Mouse (Mus musculus) bone marrow, adult 2 months (tissue): ENCODE data around the gene Phxr2. TPM values are rescaled to one million over a fixed set of nuclear protein-coding genes. Genes with fewer than 3 reads are reported as not detected.
A peak's percentile ranks its signal among the peaks of the same experiment; 100 is the strongest.

Experiments used
- H3K27ac ChIP-seq: fragments of 200-500 bp; 2 replicates; pipeline ENCODE4 v1.5.1; 2012; ENCODE audit warnings: low read depth, mild to moderate bottlenecking, control low read depth, inconsistent platforms, low read length; ENCODE audit not compliant: control insufficient read depth, poor library complexity, insufficient read depth
- H3K4me1 ChIP-seq: fragments of 200-500 bp; 2 replicates; pipeline ENCODE4 v1.6.1; 2011; ENCODE audit warnings: low read length; ENCODE audit not compliant: control insufficient read depth, insufficient read depth
- H3K4me3 ChIP-seq: fragments of 200-500 bp; replicated peaks from 2 replicates; pipeline ENCODE3; 2011; ENCODE audit warnings: mild to moderate bottlenecking, low read depth, low read length, control low read depth; ENCODE audit not compliant: control insufficient read depth
- CTCF ChIP-seq: fragments of 200-500 bp; IDR thresholded peaks from 2 replicates; pipeline ENCODE4 v1.5.1; 2011; ENCODE audit warnings: low read length, control low read depth; ENCODE audit not compliant: control insufficient read depth, insufficient read depth
- POLR2A ChIP-seq: fragments of 200-500 bp; IDR thresholded peaks from 2 replicates; pipeline ENCODE4 v1.6.1; 2011; ENCODE audit warnings: low read depth, mild to moderate bottlenecking, control low read depth, low read length, borderline replicate concordance; ENCODE audit not compliant: control insufficient read depth
- WGBS: fragments of 180-500 bp; shearing (Covaris S2); methylation state at CpG from one replicate; pipeline ENCODE4 v1.1.7; 2018; 5-methylcytosine and 5-hydroxymethylcytosine counted together
- polyA plus RNA-seq: library from polyadenylated mRNA; stranded (reverse); fragments of >200 nt; gene quantifications from 2 replicates; pipeline ENCODE4 v1.2.4, GENCODE M21; 2011; ENCODE audit warnings: low replicate concordance; ENCODE audit not compliant: missing spikeins, insufficient read depth, insufficient read length

Phxr2 gene
- polyA plus RNA-seq, 1 experiment: not detected

DNA sequence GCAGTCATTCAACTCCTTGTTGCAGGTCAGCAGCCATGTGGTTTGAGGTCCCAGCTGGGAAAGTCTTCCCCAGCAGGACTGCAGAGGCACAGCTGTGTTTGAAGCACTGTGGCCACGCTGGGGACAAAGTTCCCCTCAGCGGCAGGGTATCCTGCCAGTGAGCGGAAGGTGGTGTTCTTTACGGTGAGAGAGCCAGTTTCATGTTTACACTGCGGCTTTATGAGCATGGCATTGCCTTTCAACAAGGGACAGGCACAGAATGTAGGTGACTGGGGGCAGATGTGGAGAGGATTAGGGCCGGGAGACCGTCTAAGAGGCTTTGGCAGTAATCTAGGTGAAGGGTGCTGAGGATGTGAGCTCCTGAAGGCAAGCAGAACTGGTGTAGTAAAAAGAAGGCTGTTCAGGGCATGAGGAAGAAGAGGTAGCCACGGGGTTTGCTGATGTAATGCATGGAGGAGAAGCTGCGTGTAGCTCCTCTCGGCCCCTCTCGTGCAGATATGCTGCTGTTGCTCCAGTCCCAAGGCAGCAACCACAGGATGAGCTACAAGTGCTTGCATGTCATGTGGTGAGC is 1.7 kb upstream of the Phxr2 start:
- Histone ChIP-seq H3K4me1 (peaks cover 21% of the 10 kb centered on the region), H3K27ac (peak overlapping the region; percentile 94), H3K4me3 (peak overlapping the region; percentile 61)
- 9% methylated on average over 11 of the region's 11 CpGs for WGBS
- TF ChIP-seq CTCF (peak; percentile 10; the same call in 1 of the 2 replicates), POLR2A (0 out of 2 replicates have a peak, but pooled peaks have one; percentile 16)

DNA sequence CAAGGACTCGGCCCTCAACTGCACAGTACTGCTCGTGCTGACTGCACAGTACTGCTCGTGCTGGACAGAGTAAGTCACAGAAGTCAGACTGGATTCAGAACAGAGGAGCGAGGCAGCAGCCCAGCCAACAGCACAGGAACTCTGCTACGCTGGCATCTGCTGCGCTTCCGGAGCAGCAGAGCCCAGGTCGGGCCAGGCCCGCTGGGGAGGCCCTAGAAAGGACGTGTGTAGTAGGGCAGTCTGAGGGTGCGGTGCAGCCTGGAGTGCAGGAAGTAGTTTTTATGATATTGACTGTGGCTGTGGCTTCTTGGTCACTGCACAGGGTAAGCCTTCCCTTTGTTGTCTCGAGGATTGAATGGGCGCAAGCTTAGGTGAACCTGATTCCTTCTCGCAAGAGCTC is 829 bp upstream of the Phxr2 start:
- 17% methylated on average over 14 of the region's 14 CpGs for WGBS
- H3K4me1 ChIP-seq: peaks cover 18% of the 10 kb centered on the region
- no peak overlapping the region for H3K4me3 ChIP-seq
- TF ChIP-seq CTCF (no peak), POLR2A (0 out of 2 replicates have a peak, but pooled peaks have one; percentile 16)
- peak overlapping the region; percentile 61 for H3K27ac ChIP-seq

DNA sequence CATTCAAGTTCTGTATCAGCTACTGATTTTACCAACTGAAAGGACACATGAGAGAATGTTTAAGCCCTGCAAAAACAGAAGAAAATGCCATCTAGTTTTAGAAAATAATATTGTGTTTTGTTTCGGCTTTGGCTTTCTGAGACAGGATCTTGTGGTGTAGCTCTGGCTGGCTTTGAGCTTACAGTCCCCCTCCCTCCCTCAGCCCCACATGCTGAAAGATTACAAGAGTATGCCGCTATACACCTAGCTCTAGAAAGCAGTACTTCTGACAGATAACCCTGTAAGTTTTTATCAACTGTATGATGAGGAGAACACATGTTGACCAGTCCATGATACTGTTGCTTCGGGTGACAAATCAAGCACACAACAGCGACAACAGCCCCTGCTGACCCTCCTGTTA is 6.7 kb downstream of the Phxr2 start:
- TF ChIP-seq POLR2A (no peak), CTCF (no peak)
- 61% methylated on average over 4 of the region's 4 CpGs for WGBS

DNA sequence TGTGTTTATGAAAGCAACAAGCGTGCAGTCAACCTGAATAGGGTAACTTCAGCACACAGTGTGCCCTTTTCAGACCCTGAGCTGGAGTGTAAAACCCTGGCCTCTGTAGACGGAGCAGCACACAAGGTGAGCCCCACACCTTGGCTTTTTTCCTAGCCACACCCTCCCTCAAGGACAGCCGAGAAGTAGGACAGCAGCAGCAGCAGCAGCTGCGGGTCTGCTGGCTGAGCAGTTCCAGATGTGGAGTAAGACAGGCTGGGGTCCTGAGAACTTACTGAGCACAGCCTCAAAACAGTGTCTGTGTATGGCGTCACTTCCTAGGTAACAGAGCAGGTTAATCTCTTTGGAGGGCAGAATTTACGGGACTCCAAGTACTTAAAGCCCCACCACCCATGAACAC is 7.4 kb downstream of the Phxr2 start:
- H3K27ac ChIP-seq: no peak overlapping the region
- H3K4me3 ChIP-seq: no peak overlapping the region
- no peaks in the 10 kb centered on the region for H3K4me1 ChIP-seq
- WGBS: 78% methylated on average over 6 of the region's 6 CpGs
- no peak for TF ChIP-seq CTCF
- TF ChIP-seq POLR2A: no peak

More for the DNA sequence above, 6.7 kb downstream of the Phxr2 start:
- Histone ChIP-seq H3K27ac (no peak overlapping the region), H3K4me1 (no peaks in the 10 kb centered on the region), H3K4me3 (no peak overlapping the region)

DNA sequence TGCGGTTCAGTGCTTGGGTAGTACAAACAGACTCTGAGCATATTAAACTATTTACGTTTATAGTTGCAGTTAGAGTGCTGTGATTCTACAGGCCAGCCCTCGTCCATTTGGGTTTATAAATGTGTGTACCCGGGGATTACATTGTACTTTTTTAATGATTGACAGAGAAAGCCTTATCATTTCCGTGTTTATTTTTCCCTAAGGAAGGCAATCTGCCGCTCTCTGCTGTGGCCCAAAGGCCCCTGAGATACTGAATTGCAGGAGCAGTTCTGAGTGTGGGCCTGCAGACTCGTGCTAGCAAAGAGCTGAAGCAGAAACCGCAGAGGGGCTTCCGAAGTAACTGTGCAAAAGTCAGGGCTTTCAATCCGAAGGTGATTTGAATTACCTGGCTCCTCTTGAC is 8.2 kb downstream of the Phxr2 start:
- Histone ChIP-seq H3K27ac (no peak overlapping the region), H3K4me3 (no peak overlapping the region), H3K4me1 (no peaks in the 10 kb centered on the region)
- TF ChIP-seq CTCF (no peak), POLR2A (no peak)
- WGBS: 82% methylated on average over 10 of the region's 10 CpGs

DNA sequence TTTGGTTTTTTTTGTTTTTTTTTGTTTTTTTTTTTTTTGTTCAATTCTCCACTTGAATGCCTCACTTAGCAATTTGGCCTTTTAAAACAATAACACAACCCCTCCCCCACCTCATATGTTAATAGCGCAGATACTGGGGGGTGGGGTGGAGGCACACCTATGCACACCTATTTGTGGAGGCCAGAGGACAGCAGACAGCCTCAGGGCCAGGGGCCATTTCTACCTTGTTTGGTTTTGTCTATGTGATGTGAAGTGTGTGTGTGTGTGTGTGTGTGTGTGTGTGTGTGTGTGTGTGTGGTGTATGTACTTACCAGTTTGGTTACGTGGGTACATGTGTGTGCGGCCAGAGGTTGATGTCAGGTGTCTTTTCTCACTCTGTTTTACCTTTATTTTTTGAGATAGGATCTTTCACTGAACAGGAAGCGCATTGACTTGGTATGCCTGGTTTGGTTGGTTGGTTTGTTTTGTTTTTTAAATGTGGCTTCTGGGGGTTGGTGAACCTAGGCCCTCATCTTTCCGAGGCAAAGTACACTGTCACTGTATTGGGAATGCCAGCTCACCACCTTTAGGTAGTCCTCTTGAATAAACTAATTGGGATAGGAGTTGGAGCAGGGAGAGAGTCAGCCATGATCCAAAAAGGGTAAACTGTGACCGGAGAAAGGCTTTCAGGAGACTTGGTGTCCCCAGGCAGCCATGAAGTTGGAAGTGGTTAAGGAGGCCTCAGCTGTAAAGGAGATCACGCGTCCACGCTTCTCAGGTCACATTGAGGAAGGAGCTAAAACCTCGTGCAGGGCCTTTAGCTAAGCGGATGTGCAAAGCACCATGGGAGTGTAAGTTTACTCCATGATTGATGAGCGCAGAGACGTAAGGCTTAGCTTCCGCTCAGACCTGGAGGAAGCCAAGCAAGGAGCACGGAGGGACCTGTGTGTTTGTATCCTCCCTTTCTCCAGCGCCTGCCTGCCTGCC is 9.2 kb downstream of the Phxr2 start:
- 84% methylated on average over 16 of the region's 16 CpGs for WGBS
- no peak overlapping the region for H3K4me3 ChIP-seq
- no peaks in the 10 kb centered on the region for H3K4me1 ChIP-seq
- TF ChIP-seq POLR2A (no peak), CTCF (no peak)
- no peak overlapping the region for H3K27ac ChIP-seq

DNA sequence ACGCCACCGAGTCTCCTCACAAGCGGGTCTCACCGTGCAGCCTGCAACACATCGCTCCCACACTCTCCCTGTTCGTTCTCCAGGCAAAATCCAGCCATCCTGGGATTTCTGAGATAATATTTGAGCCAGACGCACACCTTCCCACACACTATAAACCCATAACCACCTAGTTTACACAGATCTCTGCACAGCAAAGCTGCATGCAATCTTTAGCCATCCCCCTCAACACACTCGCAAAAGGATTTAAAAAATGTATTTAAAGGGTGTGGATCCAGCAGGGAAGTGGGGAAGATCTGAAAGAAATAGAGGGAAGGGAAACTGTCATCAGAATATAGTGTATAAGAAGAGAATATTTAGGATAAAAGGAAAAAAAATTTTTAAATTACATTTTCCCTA is 9.9 kb downstream of the Phxr2 start:
- Histone ChIP-seq H3K4me1 (no peaks in the 10 kb centered on the region), H3K27ac (no peak overlapping the region), H3K4me3 (no peak overlapping the region)
- WGBS: 84% methylated on average over 8 of the region's 8 CpGs
- TF ChIP-seq CTCF: no peak
- TF ChIP-seq POLR2A: no peak

DNA sequence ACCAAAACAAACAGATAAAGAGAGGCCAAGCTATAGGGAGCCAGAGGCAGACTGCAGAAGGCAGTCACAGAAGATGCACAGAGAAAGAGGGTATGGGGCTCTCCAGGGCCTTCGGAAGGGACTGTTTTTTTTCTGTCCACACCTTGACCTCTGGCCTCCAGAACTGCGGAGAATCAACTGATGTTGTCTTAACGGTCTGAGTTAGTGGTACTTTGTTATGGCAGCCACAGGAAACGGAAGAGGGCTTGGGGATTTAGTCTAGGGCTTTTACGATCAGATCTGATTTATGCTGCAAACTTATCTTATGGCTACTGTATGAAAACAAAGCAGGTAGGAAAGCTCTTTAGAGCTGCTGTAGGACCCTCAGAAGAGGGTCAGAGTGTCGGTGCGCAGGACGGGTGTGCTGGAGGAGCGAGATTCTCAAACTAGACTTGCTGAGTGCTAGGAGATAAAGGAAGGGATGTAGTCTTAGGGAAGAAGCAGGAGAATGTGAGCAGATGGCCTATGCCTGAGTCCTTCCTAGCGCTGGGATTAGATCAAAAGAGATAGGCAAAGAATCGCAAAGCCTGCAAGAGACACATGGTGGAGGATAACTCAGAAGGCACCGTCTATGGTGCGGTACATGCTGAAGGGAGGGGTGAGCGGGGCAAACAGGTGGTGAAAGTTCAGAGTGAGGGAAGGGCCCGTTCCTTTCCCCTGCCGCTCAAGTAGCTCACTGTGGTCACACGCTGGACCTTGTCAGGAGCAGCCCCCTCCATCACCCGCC is 10.5 kb downstream of the Phxr2 start:
- Histone ChIP-seq H3K27ac (no peak overlapping the region), H3K4me1 (no peaks in the 10 kb centered on the region), H3K4me3 (no peak overlapping the region)
- whole genome bisulfite sequencing: 75% methylated on average over 18 of the region's 18 CpGs
- TF ChIP-seq CTCF (no peak), POLR2A (no peak)
